Mouse (Mus musculus): ENCODE results near the gene Mc1r.

DNA sequence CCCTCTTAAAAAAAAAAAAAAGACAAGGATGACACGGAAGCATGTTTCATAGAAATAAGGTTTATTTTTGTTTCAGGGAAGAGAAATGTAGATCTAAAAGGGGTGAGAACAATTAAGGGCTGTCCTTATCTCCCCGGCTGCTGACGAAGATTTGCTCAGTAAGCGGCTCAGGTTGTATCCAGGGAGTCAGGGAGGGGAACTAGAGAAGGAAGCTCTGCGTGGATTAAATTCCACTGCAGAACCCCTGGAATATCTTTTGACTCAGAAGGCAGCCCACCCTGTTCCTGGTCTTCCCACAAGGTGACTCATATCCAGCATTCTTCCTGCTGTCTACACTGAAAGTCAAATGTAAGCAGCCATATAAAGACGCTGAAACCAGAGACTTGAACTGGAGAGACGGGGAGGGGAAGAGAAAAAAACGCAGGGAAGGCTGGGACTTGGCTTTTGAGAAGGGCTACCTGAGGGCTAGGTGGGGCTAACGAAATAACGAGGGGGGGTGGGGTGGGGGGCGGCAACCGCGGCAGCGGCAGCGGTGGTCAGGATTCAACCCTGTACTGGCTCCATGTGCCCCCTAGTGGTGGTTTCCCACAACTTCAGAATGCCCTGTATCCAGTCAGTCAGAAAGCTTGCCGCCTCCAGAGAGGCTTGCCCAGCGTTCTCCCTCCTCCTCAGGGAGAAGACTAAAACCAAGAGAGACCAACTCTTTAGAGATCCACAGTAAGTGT, 15.3 kb downstream of the Mc1r start:
- TF ChIP-seq CTCF (IDR thresholded peaks at IDR 0.05) (peak; percentile 74), EP300 (IDR thresholded peaks at IDR 0.05) (no peak)
